Mouse (Mus musculus): ENCODE measurements around the gene AC124502.3. TPM values are rescaled to one million over a fixed set of nuclear protein-coding genes. Genes with fewer than 3 reads are reported as not detected.

Gene AC124502.3
- total RNA-seq, 2 experiments from 2014 or later = 0.93 to 2.7 TPM

- no peak for DNase-seq
Observed at GRCm38 (mm10) chr19:5032686-5033085, 6.0 kb upstream of the AC124502.3 start.

- DNase-seq = no peak
Observed at GRCm38 (mm10) chr19:5036577-5036976, 2.1 kb upstream of the AC124502.3 start.

- peak; percentile 81 to 91 for DNase-seq
Observed at GRCm38 (mm10) chr19:5037678-5038571, 766 bp upstream of the AC124502.3 start.

GRCm38 (mm10) chr19:5039301-5040114, 817 bp downstream of the AC124502.3 start:
- no peak for DNase-seq

GRCm38 (mm10) chr19:5040862-5041523, 2.3 kb downstream of the AC124502.3 start, which contains the start of gene Brms1:
Gene Brms1 (plus strand): TSS chr19:5041354.
- peak; percentile 94 to 95 for DNase-seq

- DNase-seq = no peak
Observed at GRCm38 (mm10) chr19:5041588-5041987, 2.9 kb downstream of the AC124502.3 start.

- no peak for DNase-seq
Observed at GRCm38 (mm10) chr19:5045531-5045930, 6.8 kb downstream of the AC124502.3 start.

- DNase-seq = no peak
Observed at GRCm38 (mm10) chr19:5048138-5049056, 9.7 kb downstream of the AC124502.3 start.

GRCm38 (mm10) chr19:5049325-5049724, 10.6 kb downstream of the AC124502.3 start:
- DNase-seq = no peak

- DNase-seq = peak; percentile 73 to 82
Observed at GRCm38 (mm10) chr19:5050047-5050905, 11.6 kb downstream of the AC124502.3 start, which contains the start of gene Rin1. Gene Rin1 (plus strand): TSS chr19:5050481.

- no peak for DNase-seq
Observed at GRCm38 (mm10) chr19:5051031-5051430, 12.3 kb downstream of the AC124502.3 start.

- no peak for DNase-seq
Observed at GRCm38 (mm10) chr19:5051515-5051914, 12.8 kb downstream of the AC124502.3 start.

- DNase-seq = no peak
Observed at GRCm38 (mm10) chr19:5052166-5052822, 13.6 kb downstream of the AC124502.3 start.

GRCm38 (mm10) chr19:5052853-5053252, 14.2 kb downstream of the AC124502.3 start:
- DNase-seq = no peak

GRCm38 (mm10) chr19:5053909-5054308, 15.2 kb downstream of the AC124502.3 start:
- no peak for DNase-seq

- peak in 1 of 2 experiments; percentile 62 for DNase-seq
Observed at GRCm38 (mm10) chr19:5056251-5056650, 17.6 kb downstream of the AC124502.3 start.

- DNase-seq = no peak
Observed at GRCm38 (mm10) chr19:5057876-5058775, 19.4 kb downstream of the AC124502.3 start.
